Mouse (Mus musculus) G1E (cell line): ENCODE data around the gene Dhx32.

Experiments
- CTCF ChIP-seq: IDR thresholded peaks from 2 replicates; pipeline ENCODE4 v1.5.1; 2012; ENCODE audit warnings: low read depth, low read length, inconsistent platforms, mixed read lengths
- GATA1 ChIP-seq: IDR thresholded peaks from 2 replicates; pipeline ENCODE4 v1.6.1; 2012; ENCODE audit warnings: borderline replicate concordance, low read length, inconsistent platforms, mixed read lengths
- GATA2 ChIP-seq: IDR thresholded peaks from 2 replicates; pipeline ENCODE4 v1.6.1; 2012; ENCODE audit warnings: low read depth, low read length, inconsistent platforms, borderline replicate concordance
- POLR2AphosphoS5 ChIP-seq: IDR thresholded peaks from 2 replicates; pipeline ENCODE4 v1.6.1; 2012; ENCODE audit warnings: low read depth, low read length, inconsistent platforms; ENCODE audit not compliant: insufficient replicate concordance
- TAL1 ChIP-seq: conservative IDR thresholded peaks from 2 replicates; pipeline ENCODE4 v1.6.1; 2012; ENCODE audit warnings: low read depth, low read length, inconsistent platforms, mixed read lengths

- TF ChIP-seq CTCF, result no peak
- TF ChIP-seq GATA1, result no peak
- TF ChIP-seq POLR2AphosphoS5, result no peak
- TF ChIP-seq TAL1, result no peak
- no peak for TF ChIP-seq GATA2
Observed at GRCm38 (mm10) chr7:133812927-133813326, 30.4 kb upstream of the Dhx32 start.
